Mouse (Mus musculus) midbrain, postnatal 0 days (tissue): ENCODE measurements around the gene Il31ra. TPM values are rescaled to one million over a fixed set of nuclear protein-coding genes. Genes with fewer than 3 reads are reported as not detected.

Experiments used
- ATAC-seq: fragments of 200-750 bp; cut with Nextera tagmentation; 2 replicates; pipeline ENCODE4 v1.8.0; 2017; ENCODE audit warnings: moderate number of reproducible peaks, mild to moderate bottlenecking, moderate TSS enrichment, moderate library complexity; ENCODE audit not compliant: low FRiP score
- DNase-seq: peaks from one replicate; pipeline ENCODE4 v3.0.0-alpha.2; 2015; ENCODE audit warnings: low spot score
- H3K27ac ChIP-seq: fragments of 300-500 bp; sonication (generic); 2 replicates; pipeline ENCODE4 v1.5.1; 2014; ENCODE audit warnings: low read depth, mild to moderate bottlenecking, low read length, mixed read lengths
- H3K27me3 ChIP-seq: fragments of 300-500 bp; sonication (generic); 2 replicates; pipeline ENCODE4 v1.6.1; 2014; ENCODE audit warnings: low read length, control low read depth, mixed read lengths; ENCODE audit not compliant: insufficient read depth
- H3K36me3 ChIP-seq: fragments of 300-500 bp; sonication (generic); 2 replicates; pipeline ENCODE4 v1.6.1; 2014; ENCODE audit warnings: low read length, control low read depth, mixed read lengths; ENCODE audit not compliant: insufficient read depth
- H3K4me1 ChIP-seq: fragments of 300-500 bp; sonication (generic); 2 replicates; pipeline ENCODE4 v1.6.1; 2014; ENCODE audit warnings: mild to moderate bottlenecking, control low read depth, antibody characterized with exemption, low read length, mixed read lengths; ENCODE audit not compliant: insufficient read depth
- H3K4me2 ChIP-seq: fragments of 300-500 bp; sonication (generic); 2 replicates; pipeline ENCODE4 v1.6.1; 2014; ENCODE audit warnings: low read depth, mild to moderate bottlenecking, low read length, mixed read lengths; ENCODE audit not compliant: poor library complexity, severe bottlenecking
- H3K4me3 ChIP-seq: fragments of 300-500 bp; sonication (generic); 2 replicates; pipeline ENCODE4 v1.5.1; 2014; ENCODE audit warnings: low read depth, mild to moderate bottlenecking, low read length, moderate library complexity
- H3K9ac ChIP-seq: fragments of 300-500 bp; sonication (generic); replicated peaks from 2 replicates; pipeline ENCODE4 v1.6.1; 2014; ENCODE audit warnings: mild to moderate bottlenecking, low read length, moderate library complexity, mixed read lengths; ENCODE audit not compliant: poor library complexity, severe bottlenecking
- H3K9me3 ChIP-seq: fragments of 300-500 bp; sonication (generic); 2 replicates; pipeline ENCODE4 v1.6.1; 2016; ENCODE audit warnings: low read length, control low read depth
- CTCF ChIP-seq: IDR thresholded peaks from 2 replicates; pipeline ENCODE4 v1.5.1; 2016; ENCODE audit warnings: antibody characterized with exemption, mild to moderate bottlenecking
- WGBS: fragments of 180-500 bp; shearing (Covaris S2); extraction: QIAGEN DNeasy Blood & Tissue Kit; methylation state at CpG from one replicate; pipeline ENCODE4 v1.1.7; 2014; 5-methylcytosine and 5-hydroxymethylcytosine counted together
- polyA plus RNA-seq: library from polyadenylated mRNA; unstranded; fragments of >200 nt; fragmentation: Nextera tagmentation; extraction: Ambion mirVana; gene quantifications from 2 replicates; pipeline ENCODE4 v1.2.1, GENCODE M21; 2015
- total RNA-seq: library from RNA; depleted of rRNA; stranded (reverse); fragments of >200 nt; gene quantifications from 2 replicates; pipeline ENCODE4 v1.2.3, GENCODE M21; 2014

The Il31ra gene
- total and polyA plus RNA-seq, 2 experiments from 2014 or later: 0.05 to 0.07 TPM

GRCm38 (mm10) chr13:112503846-112504245 is 90.3 kb downstream of the Il31ra start:
- ATAC-seq: no peak
- 96% methylated on average over 13 of the region's 13 CpGs for WGBS
- no peak overlapping the region for H3K9ac ChIP-seq
- DNase-seq: no peak
- H3K4me1 ChIP-seq: no peaks in the 10 kb centered on the region
- H3K4me2 ChIP-seq: no peak overlapping the region
- H3K36me3 ChIP-seq: peaks cover 44% of the 10 kb centered on the region
- no peaks in the 10 kb centered on the region for H3K27me3 ChIP-seq
- no peak for TF ChIP-seq CTCF
- H3K27ac ChIP-seq: no peak overlapping the region
- H3K4me3 ChIP-seq: no peak overlapping the region
- H3K9me3 ChIP-seq: no peaks in the 10 kb centered on the region

- no peak overlapping the region for H3K27ac ChIP-seq
- DNase-seq: no peak
- ATAC-seq: no peak
- no peak overlapping the region for H3K4me3 ChIP-seq
- peaks cover 52% of the 10 kb centered on the region for H3K36me3 ChIP-seq
- WGBS: 92% methylated on average over 9 of the region's 9 CpGs
- H3K9ac ChIP-seq: no peak overlapping the region
- TF ChIP-seq CTCF: no peak
- no peaks in the 10 kb centered on the region for H3K9me3 ChIP-seq
- no peaks in the 10 kb centered on the region for H3K27me3 ChIP-seq
- H3K4me2 ChIP-seq: no peak overlapping the region
- H3K4me1 ChIP-seq: no peaks in the 10 kb centered on the region
These were observed 93.7 kb downstream of the Il31ra start for GRCm38 (mm10) chr13:112500466-112500865.

GRCm38 (mm10) chr13:112500027-112500426 is 94.1 kb downstream of the Il31ra start:
- no peak overlapping the region for H3K9ac ChIP-seq
- no peak overlapping the region for H3K27ac ChIP-seq
- H3K27me3 ChIP-seq: no peaks in the 10 kb centered on the region
- H3K36me3 ChIP-seq: peaks cover 52% of the 10 kb centered on the region
- H3K4me1 ChIP-seq: no peaks in the 10 kb centered on the region
- no peak overlapping the region for H3K4me2 ChIP-seq
- H3K4me3 ChIP-seq: no peak overlapping the region
- ATAC-seq (no peak), DNase-seq (no peak)
- 94% methylated on average over 4 of the region's 4 CpGs for WGBS
- no peaks in the 10 kb centered on the region for H3K9me3 ChIP-seq
- no peak for TF ChIP-seq CTCF

GRCm38 (mm10) chr13:112494590-112494989 is 99.6 kb downstream of the Il31ra start:
- H3K4me3 ChIP-seq: no peak overlapping the region
- no peak overlapping the region for H3K4me2 ChIP-seq
- H3K27ac ChIP-seq: no peak overlapping the region
- H3K36me3 ChIP-seq: peaks cover 36% of the 10 kb centered on the region
- no peaks in the 10 kb centered on the region for H3K4me1 ChIP-seq
- no peak for DNase-seq
- H3K9ac ChIP-seq: no peak overlapping the region
- no peak for ATAC-seq
- 94% methylated on average over 12 of the region's 12 CpGs for WGBS
- H3K27me3 ChIP-seq: no peaks in the 10 kb centered on the region
- no peaks in the 10 kb centered on the region for H3K9me3 ChIP-seq
- TF ChIP-seq CTCF: no peak

GRCm38 (mm10) chr13:112492285-112492678 is 101.9 kb downstream of the Il31ra start:
- 90% methylated on average over 1 of the region's 1 CpGs for WGBS
- DNase-seq (no peak), ATAC-seq (no peak)
- H3K9ac ChIP-seq: no peak overlapping the region
- no peak overlapping the region for H3K27ac ChIP-seq
- peaks cover 24% of the 10 kb centered on the region for H3K36me3 ChIP-seq
- H3K4me3 ChIP-seq: no peak overlapping the region
- H3K4me2 ChIP-seq: no peak overlapping the region
- no peak for TF ChIP-seq CTCF
- H3K27me3 ChIP-seq: no peaks in the 10 kb centered on the region
- H3K4me1 ChIP-seq: no peaks in the 10 kb centered on the region
- no peaks in the 10 kb centered on the region for H3K9me3 ChIP-seq

- no peaks in the 10 kb centered on the region for H3K9me3 ChIP-seq
- H3K27ac ChIP-seq: no peak overlapping the region
- DNase-seq (no peak), ATAC-seq (no peak)
- no peaks in the 10 kb centered on the region for H3K27me3 ChIP-seq
- no peak overlapping the region for H3K9ac ChIP-seq
- H3K4me3 ChIP-seq: no peak overlapping the region
- no peaks in the 10 kb centered on the region for H3K4me1 ChIP-seq
- 93% methylated on average over 14 of the region's 14 CpGs for WGBS
- no peak overlapping the region for H3K4me2 ChIP-seq
- peaks cover 20% of the 10 kb centered on the region for H3K36me3 ChIP-seq
- no peak for TF ChIP-seq CTCF
These were observed 102.4 kb downstream of the Il31ra start for GRCm38 (mm10) chr13:112491636-112492284.
